ENCODE assay signal across 9 mouse cellular contexts in the genomic region with DNA sequence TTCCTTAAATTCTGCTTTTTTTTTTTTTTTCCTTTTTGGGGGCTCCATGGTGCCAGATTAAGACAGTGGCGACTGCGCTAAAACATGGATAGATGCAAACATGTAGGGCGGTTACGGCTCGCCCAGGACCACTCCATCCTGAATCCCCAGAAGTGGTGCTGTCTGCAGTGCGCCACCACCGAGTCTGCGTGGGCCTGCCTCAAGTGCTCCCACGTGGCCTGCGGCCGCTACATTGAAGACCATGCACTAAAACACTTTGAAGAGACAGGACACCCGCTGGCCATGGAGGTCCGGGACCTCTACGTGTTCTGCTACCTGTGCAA. TPM values are rescaled to one million over a fixed set of nuclear protein-coding genes. Genes with fewer than 3 reads are reported as not detected.
DNase-seq lines count a peak whose midpoint lies in the region; ATAC-seq and TF ChIP-seq lines count a peak whose summit lies in the region.
"Had no signal": no experiment of that assay in that cellular context is flagged by ENCODE, and none has a peak within 500 bp of the region (broad histone marks: within the 10 kb centered on the region; RNA-seq: fewer than 3 reads in every experiment).

No protein-coding gene starts in this region.

- DNase-seq in heart, postnatal 14 days: no peak
- DNase-seq in forebrain, embryonic 14.5 days (ENCODE audit: low spot score): no peak
- DNase-seq in liver, embryonic 13.5 days: no peak
- DNase-seq in thymus, adult 2 months: no peak
- no peak for DNase-seq in layer of hippocampus, postnatal 10 days (ENCODE audit: low spot score in 2 of 2)
- DNase-seq in spleen, adult 18-20 months: no peak

- H3K4me3 ChIP-seq in heart, embryonic 11.5 days (ENCODE audit: low read depth, low read length): peak overlapping the region; percentile 49
- peak overlapping the region; percentile 70 for H3K4me3 ChIP-seq in ES-Bruce4 (ENCODE audit: low read depth, low read length)
- H3K4me3 ChIP-seq in forebrain, embryonic 14.5 days (ENCODE audit: low read depth, low read length): peak overlapping the region; percentile 26
- peak overlapping the region; percentile 51 for H3K4me3 ChIP-seq in liver, embryonic 13.5 days (replicated peaks)
- H3K4me3 ChIP-seq in thymus, adult 2 months (ENCODE audit: control insufficient read depth, insufficient read depth, low read length): no peak overlapping the region

- H3K27me3 ChIP-seq in heart, embryonic 11.5 days (ENCODE audit: control insufficient read depth, insufficient read depth, low read length): peaks cover 11% of the 10 kb centered on the region
- H3K27me3 ChIP-seq in ES-Bruce4 (ENCODE audit: control insufficient read depth, insufficient read depth, low read length, poor library complexity, severe bottlenecking): no peaks in the 10 kb centered on the region
- H3K27me3 ChIP-seq in forebrain, embryonic 14.5 days (replicated peaks; ENCODE audit: control insufficient read depth, insufficient read depth, low read length): peaks cover 14% of the 10 kb centered on the region
- peaks cover 36% of the 10 kb centered on the region for H3K27me3 ChIP-seq in liver, embryonic 13.5 days
- H3K27me3 ChIP-seq in thymus, adult 2 months (ENCODE audit: control insufficient read depth, insufficient read depth, low read length): no peaks in the 10 kb centered on the region
- H3K27me3 ChIP-seq: CH12.LX had no signal

- no peak for TF ChIP-seq CTCF in ES-Bruce4 (IDR thresholded peaks at IDR 0.05; ENCODE audit: low read depth, low read length)
- TF ChIP-seq CTCF in thymus, adult 2 months (IDR thresholded peaks at IDR 0.05; ENCODE audit: borderline replicate concordance, control insufficient read depth, extremely low read depth, insufficient read depth, low read length, poor library complexity): no peak

- intact Hi-C loops in heart, postnatal 14 days (cut with DNase I): no loop called here

- WGBS in heart, embryonic 11.5 days (ENCODE audit: insufficient replicate concordance): 10% methylated on average over 14 of the region's 14 CpGs
- 15% methylated on average over 14 of the region's 14 CpGs for WGBS in forebrain, embryonic 14.5 days
- WGBS in liver, embryonic 13.5 days (ENCODE audit: insufficient replicate concordance): 33% methylated on average over 14 of the region's 14 CpGs
- 76% methylated on average over 14 of the region's 14 CpGs for WGBS in thymus, adult 2 months

- no peak for ATAC-seq in heart, embryonic 11.5 days (replicated peaks; ENCODE audit: insufficient number of reproducible peaks, low FRiP score, low TSS enrichment)
- ATAC-seq in forebrain, embryonic 14.5 days: no peak
- ATAC-seq in liver, embryonic 13.5 days (ENCODE audit: low read depth): no peak

- H3K4me2 ChIP-seq in heart, embryonic 11.5 days: peak overlapping the region; percentile 96
- H3K4me2 ChIP-seq in forebrain, embryonic 14.5 days (ENCODE audit: low read length): peak overlapping the region; percentile 47
- peak overlapping the region; percentile 71 for H3K4me2 ChIP-seq in liver, embryonic 13.5 days

- H3K27ac ChIP-seq in heart, embryonic 11.5 days (ENCODE audit: low read depth, low read length): no peak overlapping the region
- no peak overlapping the region for H3K27ac ChIP-seq in ES-Bruce4 (ENCODE audit: insufficient read depth, low read length)
- H3K27ac ChIP-seq in forebrain, embryonic 14.5 days (ENCODE audit: low read depth, low read length): no peak overlapping the region
- no peak overlapping the region for H3K27ac ChIP-seq in liver, embryonic 13.5 days
- H3K27ac ChIP-seq in thymus, adult 2 months (ENCODE audit: control insufficient read depth, insufficient read depth, low read length): no peak overlapping the region

- no peak for TF ChIP-seq EP300 in ES-Bruce4 (IDR thresholded peaks at IDR 0.05; ENCODE audit: insufficient read depth, low read depth, low read length)

- H3K9ac ChIP-seq in heart, embryonic 11.5 days (ENCODE audit: low read depth, low read length): peak overlapping the region; percentile 68; the same call in 1 of the 2 replicates
- peak overlapping the region; percentile 32 for H3K9ac ChIP-seq in ES-Bruce4 (ENCODE audit: low read depth, poor library complexity, severe bottlenecking)
- H3K9ac ChIP-seq in forebrain, embryonic 14.5 days (ENCODE audit: low read length): peak overlapping the region; percentile 43; the same call in 1 of the 2 replicates
- no peak overlapping the region for H3K9ac ChIP-seq in liver, embryonic 13.5 days

- H3K36me3 ChIP-seq in heart, embryonic 11.5 days (ENCODE audit: control insufficient read depth, insufficient read depth, low read length): no peaks in the 10 kb centered on the region
- no peaks in the 10 kb centered on the region for H3K36me3 ChIP-seq in ES-Bruce4 (ENCODE audit: control insufficient read depth, insufficient read depth, low read length, poor library complexity, severe bottlenecking)
- peaks cover 33% of the 10 kb centered on the region for H3K36me3 ChIP-seq in forebrain, embryonic 14.5 days (ENCODE audit: control insufficient read depth, insufficient read depth, low read length)
- peaks cover 35% of the 10 kb centered on the region for H3K36me3 ChIP-seq in liver, embryonic 13.5 days
- H3K36me3 ChIP-seq in thymus, adult 2 months (ENCODE audit: control insufficient read depth, insufficient read depth, low read length): no peaks in the 10 kb centered on the region

- H3K4me1 ChIP-seq in heart, embryonic 11.5 days (ENCODE audit: control insufficient read depth, insufficient read depth, low read length): peaks cover 10% of the 10 kb centered on the region
- H3K4me1 ChIP-seq in ES-Bruce4 (ENCODE audit: control insufficient read depth, insufficient read depth, low read length): peaks cover 4% of the 10 kb centered on the region
- H3K4me1 ChIP-seq in forebrain, embryonic 14.5 days (ENCODE audit: control insufficient read depth, insufficient read depth, low read length): peaks cover 4% of the 10 kb centered on the region; the same call in 1 of the 2 replicates
- peaks cover 13% of the 10 kb centered on the region for H3K4me1 ChIP-seq in liver, embryonic 13.5 days (replicated peaks)
- no peaks in the 10 kb centered on the region for H3K4me1 ChIP-seq in thymus, adult 2 months (replicated peaks; ENCODE audit: control insufficient read depth, insufficient read depth, low read length)

- no peaks in the 10 kb centered on the region for H3K9me3 ChIP-seq in heart, embryonic 11.5 days (replicated peaks; ENCODE audit: control insufficient read depth, low read length)
- no peaks in the 10 kb centered on the region for H3K9me3 ChIP-seq in ES-Bruce4 (replicated peaks; ENCODE audit: control insufficient read depth, insufficient read depth, low read length, poor library complexity, severe bottlenecking)
- H3K9me3 ChIP-seq in forebrain, embryonic 14.5 days (replicated peaks; ENCODE audit: control insufficient read depth, low read length): no peaks in the 10 kb centered on the region
- no peaks in the 10 kb centered on the region for H3K9me3 ChIP-seq in liver, embryonic 13.5 days (replicated peaks)

- no peak for TF ChIP-seq POLR2A in ES-Bruce4 (IDR thresholded peaks at IDR 0.05; ENCODE audit: insufficient read depth, low read length)
- no peak for TF ChIP-seq POLR2A in thymus, adult 2 months (IDR thresholded peaks at IDR 0.05; ENCODE audit: control insufficient read depth, extremely low read depth, insufficient read depth, low read length, poor library complexity)

RNA-seq across cellular contexts. Expression of a gene that starts 16.2 kb away (rescaled TPM):
- 322 and 360 TPM in 2 replicates for polyA plus RNA-seq in heart, embryonic 11.5 days (2014; fragmentation: Nextera tagmentation; extraction: Ambion mirVana)
- total RNA-seq in heart, postnatal 14 days (2021): 100 to 1,000 TPM; 129 TPM
- polyA plus RNA-seq in ES-Bruce4 (2011; ENCODE audit: insufficient read depth, insufficient read length, low read depth, missing spikeins): 221 and 231 TPM in 2 replicates
- 309 and 324 TPM in 2 replicates for polyA plus RNA-seq in forebrain, embryonic 14.5 days (2014; fragmentation: Nextera tagmentation; extraction: Ambion mirVana)
- 288 and 289 TPM in 2 replicates for polyA plus RNA-seq in liver, embryonic 13.5 days (2015; fragmentation: Nextera tagmentation; extraction: Ambion mirVana)
- 90.5 and 107 TPM in 2 replicates for polyA plus RNA-seq in thymus, adult 2 months (2012; rRNA removed)
- 100 to 1,000 TPM; 221 to 257 TPM for total RNA-seq in layer of hippocampus, postnatal 10 days (2021)

RNA-seq across cellular contexts. Expression of a gene that starts 16.9 kb away (rescaled TPM):
- polyA plus RNA-seq in heart, embryonic 11.5 days (2014; fragmentation: Nextera tagmentation; extraction: Ambion mirVana): 2.2 and 2.7 TPM in 2 replicates
- 1 to 10 TPM; 3.3 to 5.4 TPM for total RNA-seq in heart, postnatal 14 days (2021)
- 14.0 and 14.5 TPM in 2 replicates for polyA plus RNA-seq in ES-Bruce4 (2011; ENCODE audit: insufficient read depth, insufficient read length, low read depth, missing spikeins)
- polyA plus RNA-seq in forebrain, embryonic 14.5 days (2014; fragmentation: Nextera tagmentation; extraction: Ambion mirVana): 16.1 and 17.4 TPM in 2 replicates
- 0.96 and 1.4 TPM in 2 replicates for polyA plus RNA-seq in liver, embryonic 13.5 days (2015; fragmentation: Nextera tagmentation; extraction: Ambion mirVana)
- 7.0 and 7.1 TPM in 2 replicates for polyA plus RNA-seq in thymus, adult 2 months (2012; rRNA removed)
- 10 to 100 TPM; 31.2 to 31.4 TPM for total RNA-seq in layer of hippocampus, postnatal 10 days (2021)

RNA-seq across cellular contexts. Expression of a gene that starts 22.3 kb away (rescaled TPM):
- polyA plus RNA-seq in heart, embryonic 11.5 days (2014; fragmentation: Nextera tagmentation; extraction: Ambion mirVana): 0.94 and 1.3 TPM in 2 replicates
- total RNA-seq in heart, postnatal 14 days (2021): under 1 TPM; 0.74 to 0.78 TPM
- polyA plus RNA-seq in ES-Bruce4 (2011; ENCODE audit: insufficient read depth, insufficient read length, low read depth, missing spikeins): 0.24 and 1.0 TPM in 2 replicates
- polyA plus RNA-seq in forebrain, embryonic 14.5 days (2014; fragmentation: Nextera tagmentation; extraction: Ambion mirVana): 4.7 and 4.8 TPM in 2 replicates
- 0.06 and 0.07 TPM in 2 replicates for polyA plus RNA-seq in liver, embryonic 13.5 days (2015; fragmentation: Nextera tagmentation; extraction: Ambion mirVana)
- polyA plus RNA-seq in thymus, adult 2 months (2012; rRNA removed): 1.0 and 1.4 TPM in 2 replicates
- total RNA-seq in layer of hippocampus, postnatal 10 days (2021): 1 to 10 TPM; 4.4 to 5.7 TPM

RNA-seq across cellular contexts. Expression of a gene that starts 22.6 kb away (rescaled TPM):
- 0.39 TPM in 1 of 2 replicates, not detected in the other for polyA plus RNA-seq in heart, embryonic 11.5 days (2014; fragmentation: Nextera tagmentation; extraction: Ambion mirVana)
- total RNA-seq in heart, postnatal 14 days (2021): 1 to 10 TPM; 3.8 to 5.4 TPM
- polyA plus RNA-seq in ES-Bruce4 (2011; ENCODE audit: insufficient read depth, insufficient read length, low read depth, missing spikeins): 2.0 and 2.2 TPM in 2 replicates
- 0.42 and 0.62 TPM in 2 replicates for polyA plus RNA-seq in forebrain, embryonic 14.5 days (2014; fragmentation: Nextera tagmentation; extraction: Ambion mirVana)
- not detected in 2 replicates for polyA plus RNA-seq in liver, embryonic 13.5 days (2015; fragmentation: Nextera tagmentation; extraction: Ambion mirVana)
- polyA plus RNA-seq in thymus, adult 2 months (2012; rRNA removed): 4.0 and 5.5 TPM in 2 replicates
- 1 to 10 TPM; 1.9 to 4.3 TPM for total RNA-seq in layer of hippocampus, postnatal 10 days (2021)

RNA-seq across cellular contexts. Expression of a gene that starts 41.5 kb away (rescaled TPM):
- polyA plus RNA-seq in heart, embryonic 11.5 days (2014; fragmentation: Nextera tagmentation; extraction: Ambion mirVana): 2.7 and 3.7 TPM in 2 replicates
- total RNA-seq in heart, postnatal 14 days (2021): 1 to 10 TPM; 4.4 to 4.5 TPM
- polyA plus RNA-seq in ES-Bruce4 (2011; ENCODE audit: insufficient read depth, insufficient read length, low read depth, missing spikeins): 15.8 and 16.8 TPM in 2 replicates
- polyA plus RNA-seq in forebrain, embryonic 14.5 days (2014; fragmentation: Nextera tagmentation; extraction: Ambion mirVana): 5.9 and 6.6 TPM in 2 replicates
- 3.3 and 4.1 TPM in 2 replicates for polyA plus RNA-seq in liver, embryonic 13.5 days (2015; fragmentation: Nextera tagmentation; extraction: Ambion mirVana)
- 12.5 and 17.2 TPM in 2 replicates for polyA plus RNA-seq in thymus, adult 2 months (2012; rRNA removed)
- total RNA-seq in layer of hippocampus, postnatal 10 days (2021): 10 to 100 TPM; 11.3 to 13.2 TPM
